Mouse (Mus musculus) skeletal muscle tissue, postnatal 0 days (tissue): ENCODE measurements around the gene Gm7694. TPM values are rescaled to one million over a fixed set of nuclear protein-coding genes. Genes with fewer than 3 reads are reported as not detected.

Source experiments
- polyA plus RNA-seq: library from polyadenylated mRNA; unstranded; fragments of >200 nt; fragmentation: Nextera tagmentation; extraction: Ambion mirVana; gene quantifications from 2 replicates; pipeline ENCODE4 v1.2.1, GENCODE M21; 2015

Gene Gm7694
- polyA plus RNA-seq: 0.41 and 0.55 TPM in 2 replicates

GRCm38 (mm10) chr1:170306232-170306631 lies at the start of gene Gm7694:
TSS of gene Gm7694 (minus strand) at chr1:170306332.

GRCm38 (mm10) chr1:170308503-170308902 lies 2.4 kb upstream of the Gm7694 start, which contains the start of gene Spata46:
TSS of gene Spata46 (plus strand) at chr1:170308803.

GRCm38 (mm10) chr1:170277016-170277415 lies 29.1 kb downstream of the Gm7694 start, which contains the start of gene Sh2d1b1:
TSS of gene Sh2d1b1 (plus strand) at chr1:170277320.

Other genes starting within 250 kb of the Gm7694 start
- 25.5 and 29.7 TPM in 2 replicates for gene Ddr2, start 195.6 kb downstream of the Gm7694 start, polyA plus RNA-seq
- gene Uap1, start 131.4 kb downstream of the Gm7694 start, polyA plus RNA-seq: 30.8 and 36.5 TPM in 2 replicates
- gene Uhmk1, start 90.9 kb downstream of the Gm7694 start, polyA plus RNA-seq: 1.8 and 2.4 TPM in 2 replicates
- not detected in 2 replicates for gene Sh2d1b2, start 73.6 kb downstream of the Gm7694 start, polyA plus RNA-seq
- 0.08 TPM in 1 of 2 replicates, not detected in the other for gene Sh2d1b1, start 29.0 kb downstream of the Gm7694 start, polyA plus RNA-seq
- gene Spata46, start 2.5 kb upstream of the Gm7694 start, polyA plus RNA-seq: 0.19 and 0.23 TPM in 2 replicates